Mouse (Mus musculus): Measurements from ENCODE around the gene Ano2.

Ano2 gene

DNA sequence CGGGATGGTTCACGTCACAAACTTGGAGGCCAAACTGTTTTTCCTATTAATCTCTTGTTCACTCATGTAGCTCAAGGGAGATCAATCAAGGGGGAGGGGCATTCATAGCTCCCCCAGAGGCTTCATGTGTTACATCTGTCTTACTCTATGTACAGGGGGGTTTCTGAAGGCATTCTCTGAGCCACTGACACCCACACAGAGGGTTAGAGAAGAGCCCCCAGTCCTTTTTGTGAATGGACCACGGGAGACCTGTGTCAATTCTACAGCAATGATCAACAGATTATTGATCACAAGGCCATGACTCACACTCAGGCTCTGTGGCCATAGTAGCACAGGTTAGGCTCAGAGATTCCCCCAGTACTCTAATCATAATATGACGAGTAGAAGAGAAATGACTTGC is 358.0 kb downstream of the Ano2 start:
- DNase-seq (ENCODE audit: low read depth, low spot score) = no peak

DNA sequence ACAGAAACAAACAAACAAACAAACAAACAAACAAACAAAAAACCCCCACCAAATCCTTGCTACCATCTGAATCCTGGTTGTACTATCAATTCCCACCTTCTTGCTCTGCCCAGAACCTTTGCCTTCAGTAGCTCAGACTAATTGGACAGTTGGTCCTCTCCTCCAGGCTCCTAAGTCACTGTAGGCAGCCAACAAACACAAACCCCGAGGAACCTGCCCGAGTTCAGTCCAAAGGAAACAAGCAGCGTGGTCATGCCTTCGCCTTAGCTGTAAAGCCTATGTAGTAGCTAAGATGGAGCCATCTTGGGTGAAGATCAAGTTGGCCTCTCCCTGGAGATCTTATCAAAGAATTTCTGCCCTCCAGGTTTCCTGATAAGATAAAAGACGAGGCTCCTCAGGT is 362.9 kb downstream of the Ano2 start:
- DNase-seq (ENCODE audit: low read depth, low spot score) = no peak

DNA sequence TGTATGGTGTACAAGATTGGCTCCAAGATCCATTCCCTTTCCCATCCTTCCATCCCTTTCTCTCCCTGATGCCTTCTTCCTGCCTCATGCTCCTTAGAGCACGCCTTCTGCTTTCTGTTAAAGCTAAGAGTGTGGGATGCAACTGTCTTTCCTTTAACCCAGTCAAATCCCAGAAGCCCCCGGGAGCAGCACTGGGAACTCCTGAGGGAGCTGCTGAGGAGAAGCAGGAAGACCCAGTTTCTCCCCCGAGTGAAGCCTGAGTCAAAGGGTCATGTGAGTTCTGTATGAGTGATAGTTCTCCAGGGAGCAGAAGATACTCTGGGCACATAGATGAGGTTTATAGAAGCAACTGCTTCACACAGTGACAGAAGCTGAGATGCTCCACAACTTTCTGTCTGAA is 367.5 kb downstream of the Ano2 start:
- no peak for DNase-seq (ENCODE audit: low read depth, low spot score)

DNA sequence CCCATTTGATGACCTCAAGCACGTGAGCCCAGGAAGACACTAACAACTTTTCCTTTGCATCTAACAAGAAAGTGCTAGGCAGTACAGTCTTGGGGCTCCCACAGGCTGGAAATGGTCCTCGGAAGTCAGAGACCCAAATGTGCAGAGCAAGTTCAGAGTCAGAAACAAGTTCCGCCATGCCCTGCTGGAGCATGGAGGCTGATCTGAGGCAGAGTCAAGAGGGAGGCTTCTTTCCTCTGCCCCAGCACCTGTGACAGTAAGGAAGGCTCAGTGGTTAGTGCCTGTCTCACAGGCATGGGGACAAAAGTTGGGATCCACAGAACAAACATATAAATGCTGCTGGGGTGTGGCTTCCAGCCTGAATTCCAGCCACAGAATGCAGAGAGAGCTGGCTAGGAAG is 390.3 kb downstream of the Ano2 start:
- no peak for DNase-seq (ENCODE audit: low read depth, low spot score)

DNA sequence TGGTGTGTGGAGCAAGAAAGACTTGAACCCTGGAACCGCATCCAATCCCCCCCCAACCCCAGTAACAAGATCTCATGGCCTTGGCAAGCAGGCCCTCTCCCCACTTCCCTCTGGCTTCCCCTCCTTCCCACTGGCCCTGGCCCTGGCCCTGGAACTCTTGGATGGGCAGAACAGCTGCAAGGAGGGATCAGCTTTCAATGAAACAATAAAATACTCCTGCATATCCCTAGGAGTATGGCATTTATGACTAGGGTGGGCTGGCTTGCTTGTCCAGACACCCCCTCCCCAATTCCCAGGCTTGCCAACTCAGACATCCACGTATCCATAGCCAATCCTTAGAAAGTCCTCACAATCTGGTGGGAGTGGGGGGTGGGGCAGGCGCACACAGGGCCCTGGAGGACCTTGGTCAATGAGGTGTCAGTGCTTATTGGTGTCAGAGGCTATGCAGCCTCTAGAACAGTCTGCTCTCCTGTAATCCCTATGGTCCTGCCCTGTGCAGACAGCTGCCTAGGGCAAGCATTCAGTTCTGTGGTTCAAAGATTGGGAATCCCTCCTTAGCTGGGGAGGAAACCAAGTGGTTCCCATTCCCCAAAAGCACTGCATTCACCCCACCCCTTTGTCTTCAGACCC is 396.2 kb downstream of the Ano2 start:
- DNase-seq (ENCODE audit: low read depth, low spot score) = no peak

DNA sequence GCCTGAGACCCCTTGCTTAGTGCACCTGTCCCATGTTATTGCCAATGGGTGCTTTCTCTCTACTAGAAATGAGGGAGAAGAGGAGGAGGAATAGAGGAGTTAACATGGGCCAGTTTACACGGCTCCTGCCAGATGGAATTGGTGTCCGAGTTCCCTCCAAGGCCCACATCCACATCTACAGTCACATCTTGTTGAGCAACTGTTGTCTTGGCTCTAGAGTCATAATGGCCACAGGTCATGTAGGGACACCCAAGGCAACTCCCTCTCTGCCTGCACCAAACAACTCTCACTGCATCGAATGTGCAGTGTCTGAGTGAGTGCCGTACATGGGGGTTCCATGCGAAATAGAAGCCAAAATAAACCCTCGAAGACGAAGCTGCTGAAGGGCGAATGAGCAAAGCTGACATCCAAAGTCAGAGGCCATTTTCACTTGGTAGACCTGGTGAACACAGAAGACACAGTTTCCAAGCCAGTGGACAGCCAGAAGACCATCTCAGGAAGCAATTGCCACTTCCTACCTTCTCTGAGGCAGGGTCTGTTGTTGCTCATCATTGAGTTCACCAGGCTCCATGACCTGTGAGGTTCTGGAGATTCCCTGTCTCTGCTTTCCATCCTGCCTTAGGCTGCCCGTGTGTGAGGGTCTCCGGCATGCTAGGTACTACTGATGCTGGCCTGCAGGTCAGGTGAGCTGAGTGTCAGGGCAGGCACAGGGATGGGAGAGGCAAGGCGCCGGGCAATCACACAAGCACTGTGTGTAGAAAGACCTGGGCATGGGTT is 398.5 kb downstream of the Ano2 start:
- no peak for DNase-seq (ENCODE audit: low read depth, low spot score)

Measured in R1 (cell line).